Mouse (Mus musculus) olfactory bulb, adult 2 months (tissue): Measurements from ENCODE around the gene Nlrc5. TPM values are rescaled to one million over a fixed set of nuclear protein-coding genes. Genes with fewer than 3 reads are reported as not detected.
"Not testable (repeated sequence)": the region's sequence is repeated elsewhere in the genome, so short reads cannot be mapped to it uniquely, and the experiment has no call there.

ENCODE experiments used
- H3K27ac ChIP-seq: fragments of 200-500 bp; 2 replicates; pipeline ENCODE4 v1.5.1; 2012; ENCODE audit warnings: low read depth, low read length; ENCODE audit not compliant: insufficient read depth
- H3K4me1 ChIP-seq: fragments of 200-500 bp; 2 replicates; pipeline ENCODE4 v1.6.1; 2012; ENCODE audit warnings: low read length; ENCODE audit not compliant: control insufficient read depth, insufficient read depth
- H3K4me3 ChIP-seq: fragments of 200-500 bp; 2 replicates; pipeline ENCODE4 v1.5.1; 2012; ENCODE audit warnings: mild to moderate bottlenecking, low read depth, low read length, moderate library complexity; ENCODE audit not compliant: insufficient read depth
- CTCF ChIP-seq: fragments of 200-500 bp; IDR thresholded peaks from 2 replicates; pipeline ENCODE4 v1.5.1; 2012; ENCODE audit warnings: low read depth, mild to moderate bottlenecking, low read length, moderate library complexity; ENCODE audit not compliant: insufficient read depth
- POLR2A ChIP-seq: fragments of 200-500 bp; IDR thresholded peaks from 2 replicates; pipeline ENCODE4 v1.6.1; 2012; ENCODE audit warnings: mild to moderate bottlenecking, low read depth, low read length, moderate library complexity; ENCODE audit not compliant: insufficient read depth
- WGBS: fragments of 180-500 bp; shearing (Covaris S2); methylation state at CpG from one replicate; pipeline ENCODE4 v1.1.7; 2018; 5-methylcytosine and 5-hydroxymethylcytosine counted together
- polyA plus RNA-seq: library from polyadenylated mRNA; stranded (reverse); fragments of >200 nt; gene quantifications from 2 replicates; pipeline ENCODE4 v1.2.4, GENCODE M21; 2012; ENCODE audit warnings: low replicate concordance; ENCODE audit not compliant: missing spikeins, insufficient read depth, insufficient read length

The Nlrc5 gene
- polyA plus RNA-seq, 1 experiment: not detected

- 95% methylated on average over 5 of the region's 5 CpGs for WGBS
- TF ChIP-seq POLR2A (no peak), CTCF (no peak)
- Histone ChIP-seq H3K4me1 (peaks cover 5% of the 10 kb centered on the region), H3K27ac (no peak overlapping the region), H3K4me3 (no peak overlapping the region)
Measured at GRCm38 (mm10) chr8:94436112-94436572, 2.0 kb downstream of the Nlrc5 start.

- H3K27ac ChIP-seq: no peak overlapping the region
- 77% methylated on average over 3 of the region's 3 CpGs for WGBS
- H3K4me1 ChIP-seq: peaks cover 5% of the 10 kb centered on the region
- no peak for TF ChIP-seq POLR2A
- no peak for TF ChIP-seq CTCF
- no peak overlapping the region for H3K4me3 ChIP-seq
Measured at GRCm38 (mm10) chr8:94436900-94437299, 2.7 kb downstream of the Nlrc5 start.

GRCm38 (mm10) chr8:94438659-94439058 lies 4.5 kb downstream of the Nlrc5 start:
- H3K4me3 ChIP-seq: no peak overlapping the region
- TF ChIP-seq POLR2A (no peak), CTCF (no peak)
- H3K27ac ChIP-seq: no peak overlapping the region
- H3K4me1 ChIP-seq: peaks cover 4% of the 10 kb centered on the region
- 92% methylated on average over 5 of the region's 5 CpGs for WGBS

- Histone ChIP-seq H3K4me1 (no peaks in the 10 kb centered on the region), H3K27ac (no peak overlapping the region), H3K4me3 (no peak overlapping the region)
- no peak for TF ChIP-seq POLR2A
- TF ChIP-seq CTCF: no peak
Measured at GRCm38 (mm10) chr8:94439691-94440090, 5.5 kb downstream of the Nlrc5 start.

- TF ChIP-seq CTCF (no peak), POLR2A (no peak)
- Histone ChIP-seq H3K4me3 (no peak overlapping the region), H3K27ac (no peak overlapping the region), H3K4me1 (no peaks in the 10 kb centered on the region)
- WGBS: 94% methylated on average over 1 of the region's 1 CpGs
Measured at GRCm38 (mm10) chr8:94440389-94440788, 6.2 kb downstream of the Nlrc5 start.

- H3K27ac ChIP-seq: no peak overlapping the region
- H3K4me3 ChIP-seq: no peak overlapping the region
- no peak for TF ChIP-seq CTCF
- no peak for TF ChIP-seq POLR2A
- WGBS: 86% methylated on average over 1 of the region's 1 CpGs
- no peaks in the 10 kb centered on the region for H3K4me1 ChIP-seq
Measured at GRCm38 (mm10) chr8:94441686-94442085, 7.5 kb downstream of the Nlrc5 start.

- Histone ChIP-seq H3K27ac (no peak overlapping the region), H3K4me3 (no peak overlapping the region), H3K4me1 (no peaks in the 10 kb centered on the region)
- 93% methylated on average over 3 of the region's 3 CpGs for WGBS
- TF ChIP-seq POLR2A: no peak
- no peak for TF ChIP-seq CTCF
Measured at GRCm38 (mm10) chr8:94443153-94443552, 9.0 kb downstream of the Nlrc5 start.

GRCm38 (mm10) chr8:94444480-94444879 lies 10.3 kb downstream of the Nlrc5 start:
- no peaks in the 10 kb centered on the region for H3K4me1 ChIP-seq
- TF ChIP-seq CTCF (no peak), POLR2A (no peak)
- no peak overlapping the region for H3K4me3 ChIP-seq
- H3K27ac ChIP-seq: no peak overlapping the region
- WGBS: 82% methylated on average over 2 of the region's 2 CpGs

GRCm38 (mm10) chr8:94447142-94447541 lies 13.0 kb downstream of the Nlrc5 start:
- no peak overlapping the region for H3K27ac ChIP-seq
- no peak overlapping the region for H3K4me3 ChIP-seq
- no peak for TF ChIP-seq CTCF
- TF ChIP-seq POLR2A: no peak
- H3K4me1 ChIP-seq: no peaks in the 10 kb centered on the region
- WGBS: 87% methylated on average over 3 of the region's 3 CpGs

- Histone ChIP-seq H3K4me3 (no peak overlapping the region), H3K27ac (no peak overlapping the region), H3K4me1 (no peaks in the 10 kb centered on the region)
- TF ChIP-seq CTCF (no peak), POLR2A (no peak)
- WGBS: 87% methylated on average over 7 of the region's 7 CpGs
Measured at GRCm38 (mm10) chr8:94447583-94448324, 13.6 kb downstream of the Nlrc5 start.

- H3K4me3 ChIP-seq, H3K4me1 ChIP-seq, H3K27ac ChIP-seq: not testable (repeated sequence)
- 92% methylated on average over 15 of the region's 15 CpGs for WGBS
Measured at GRCm38 (mm10) chr8:94452991-94453390, 18.8 kb downstream of the Nlrc5 start.
